Mouse (Mus musculus) right cerebral cortex, postnatal 10 days (tissue): ENCODE data around the gene Zfp618.
A peak's percentile ranks its signal among the peaks of the same experiment; 100 is the strongest.

Source experiments
- DNase-seq, 2 experiments: peaks; one replicate each; pipeline ENCODE4 v3.0.0; 2021; ENCODE audit warnings: low spot score in 2 of 2

Gene Zfp618

DNA sequence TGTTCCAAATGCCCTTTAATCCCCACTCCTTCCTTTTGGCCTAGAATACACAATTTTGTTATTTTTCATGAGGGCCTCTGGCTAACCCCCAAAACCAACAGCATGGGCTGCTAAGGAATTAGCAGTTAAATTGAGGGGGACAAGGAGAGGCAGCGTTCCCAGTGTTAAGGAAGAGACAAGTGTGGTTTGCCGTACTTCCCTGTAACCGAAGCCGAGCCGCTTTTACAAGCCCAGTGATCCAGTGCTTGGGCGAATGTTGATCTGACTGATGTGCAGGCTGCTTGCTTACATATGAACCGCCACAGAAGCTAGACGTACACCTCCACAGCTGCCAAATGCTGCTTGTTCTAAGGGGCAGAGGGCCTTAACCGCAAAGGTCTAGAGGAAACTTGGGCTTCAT is 99.5 kb downstream of the Zfp618 start:
- peak in 1 of 2 experiments; percentile 12 for DNase-seq

DNA sequence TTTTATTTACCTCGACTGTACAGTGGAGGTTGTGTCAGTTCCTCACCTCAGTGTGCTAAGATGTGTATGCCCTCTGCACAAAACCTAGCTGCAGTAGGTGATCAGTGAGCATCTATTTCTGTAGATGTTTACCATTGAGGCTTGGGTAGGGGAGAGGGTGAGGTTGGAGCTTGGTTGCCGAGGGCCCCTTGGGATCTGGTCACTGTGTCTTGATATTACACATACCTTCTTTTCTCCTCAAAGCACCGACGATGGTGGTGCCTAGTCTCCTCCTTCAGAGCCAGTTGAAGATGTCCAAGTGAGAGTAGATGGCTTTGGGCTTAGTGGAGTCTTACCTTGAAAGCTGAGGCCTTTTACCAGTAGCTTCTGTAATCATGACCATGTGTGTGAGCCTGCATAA is 101.4 kb downstream of the Zfp618 start:
- DNase-seq = peak in 1 of 2 experiments; percentile 7

DNA sequence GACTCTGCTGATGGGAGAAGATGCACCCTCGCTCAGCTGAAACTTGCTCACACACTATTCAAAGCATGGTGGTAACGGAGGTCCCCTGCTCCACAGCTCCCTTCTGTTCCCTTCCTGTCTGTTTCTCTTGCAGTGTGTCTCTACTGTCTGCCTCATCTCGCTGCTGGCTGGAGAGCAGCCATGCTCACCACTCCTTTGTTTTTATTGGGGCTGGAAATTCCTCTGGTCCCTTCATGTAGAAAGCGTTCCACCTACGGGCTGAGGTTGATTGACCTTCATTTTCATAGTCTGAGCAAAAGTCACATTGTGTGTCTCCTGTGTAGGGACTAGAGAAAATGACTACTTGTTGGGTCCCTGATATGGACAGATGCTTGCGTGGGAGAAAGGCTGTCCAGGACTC is 102.4 kb downstream of the Zfp618 start:
- DNase-seq = peak in 1 of 2 experiments; percentile 18

DNA sequence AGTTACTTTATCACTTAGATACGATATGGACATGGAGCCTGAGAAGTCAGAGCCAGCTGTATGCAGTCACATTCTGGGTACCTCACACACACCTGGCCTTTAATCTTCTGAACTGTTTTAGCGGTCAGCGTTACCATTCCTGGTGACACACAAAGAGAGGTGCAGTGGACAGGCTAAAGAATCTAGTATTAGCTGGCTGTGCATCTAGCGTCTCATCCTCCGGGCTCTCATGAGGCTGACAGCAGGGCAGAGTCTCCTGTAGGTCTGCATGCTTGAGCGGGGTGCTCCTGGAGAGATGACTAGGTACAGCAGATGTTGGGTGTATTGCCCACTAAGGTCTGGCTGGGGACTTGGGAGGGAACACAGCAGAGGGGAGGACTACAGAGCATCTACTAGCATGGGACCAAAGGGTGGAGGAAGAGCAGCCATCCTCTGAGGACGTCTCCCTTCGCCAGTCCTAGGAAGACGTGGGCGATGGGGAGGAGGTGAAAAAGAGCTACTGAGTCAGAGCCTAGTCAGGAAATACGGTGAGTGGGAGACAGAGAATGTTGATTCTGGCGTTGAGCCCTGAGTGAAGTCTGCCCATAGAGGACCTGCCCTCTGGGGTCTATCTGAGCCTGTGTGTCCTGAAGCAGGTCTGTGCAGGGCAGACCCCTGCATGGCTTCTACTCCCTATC is 103.3 kb downstream of the Zfp618 start:
- DNase-seq = peak in 1 of 2 experiments; percentile 10

DNA sequence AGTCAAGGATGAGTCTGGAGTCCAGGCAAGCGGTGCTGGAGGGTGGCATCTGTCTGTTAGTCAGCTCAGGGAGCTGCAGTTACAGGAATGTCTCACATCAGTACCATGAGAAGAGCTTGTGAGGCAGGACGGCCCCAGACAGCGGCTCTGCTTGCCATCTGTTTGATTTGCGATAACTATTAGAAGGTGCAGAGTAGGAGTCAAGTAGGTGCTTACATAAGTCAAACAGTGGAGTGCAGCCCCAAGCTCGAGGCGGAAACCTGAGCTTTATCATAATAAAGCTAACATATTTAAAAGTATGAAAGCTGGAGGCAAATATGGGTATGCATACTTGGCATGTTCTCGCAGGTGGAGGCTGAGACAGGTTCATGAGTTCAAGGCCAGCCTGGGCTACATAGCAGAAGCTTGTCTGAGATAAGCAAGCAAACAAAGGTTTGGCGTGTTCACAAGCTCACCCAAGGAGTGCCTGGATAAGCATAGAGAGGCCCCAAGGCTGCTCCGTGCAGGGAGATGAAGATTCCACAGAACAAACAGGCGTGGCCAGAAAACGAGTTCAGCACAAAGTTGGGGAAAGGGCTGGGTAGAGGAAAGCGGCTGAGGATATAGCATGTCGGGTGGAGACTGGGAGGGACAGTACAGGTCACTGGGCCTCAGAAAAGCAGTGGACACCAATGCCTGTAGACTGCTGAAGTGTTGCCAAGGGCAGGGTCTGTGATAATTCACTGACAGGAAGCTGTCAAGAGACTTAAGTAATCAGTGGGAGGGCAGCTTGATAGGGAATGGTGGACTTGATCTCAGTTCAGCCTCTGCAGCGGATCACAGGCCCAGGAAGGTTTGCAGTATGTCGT is 106.3 kb downstream of the Zfp618 start:
- no peak for DNase-seq

DNA sequence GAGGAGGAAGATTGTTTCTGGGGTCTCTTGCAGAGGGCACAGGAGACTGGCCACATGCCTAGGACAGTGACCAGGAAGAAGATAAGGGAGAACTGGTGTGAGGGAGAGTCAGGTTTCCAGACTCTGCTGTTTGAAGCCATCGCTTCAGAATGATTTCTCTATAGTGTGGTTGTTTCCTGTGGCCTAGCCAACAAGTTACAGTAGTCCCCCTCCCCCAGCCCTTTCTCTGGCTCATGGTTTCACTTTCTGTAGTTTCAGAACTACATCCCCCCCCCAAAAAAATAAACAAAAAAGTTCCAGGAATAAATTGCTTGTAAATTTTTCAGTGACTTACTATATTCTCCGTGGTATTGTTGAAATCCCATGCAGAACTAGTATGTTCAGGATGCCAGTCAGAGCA is 107.8 kb downstream of the Zfp618 start:
- no peak for DNase-seq

DNA sequence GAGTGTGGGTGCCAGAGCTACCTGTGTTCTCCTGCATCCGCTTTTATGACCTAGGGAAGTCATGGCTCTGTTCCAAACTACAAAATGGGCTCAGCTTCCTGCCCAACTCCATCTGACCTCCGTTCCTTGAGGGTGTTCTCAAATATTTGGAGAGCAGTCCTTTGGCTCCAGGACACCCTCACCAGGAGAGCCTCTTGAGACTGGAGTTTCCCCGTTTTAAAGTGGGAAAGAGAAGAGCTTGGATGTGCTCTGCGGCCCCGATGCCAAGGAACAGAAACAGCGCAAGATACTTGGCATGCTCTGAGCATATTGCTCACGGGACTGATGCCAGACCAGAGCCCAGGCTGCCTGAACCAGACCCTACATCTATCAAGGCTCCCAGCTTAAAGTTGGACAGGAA is 113.8 kb downstream of the Zfp618 start:
- DNase-seq = peak; percentile 51 to 52

DNA sequence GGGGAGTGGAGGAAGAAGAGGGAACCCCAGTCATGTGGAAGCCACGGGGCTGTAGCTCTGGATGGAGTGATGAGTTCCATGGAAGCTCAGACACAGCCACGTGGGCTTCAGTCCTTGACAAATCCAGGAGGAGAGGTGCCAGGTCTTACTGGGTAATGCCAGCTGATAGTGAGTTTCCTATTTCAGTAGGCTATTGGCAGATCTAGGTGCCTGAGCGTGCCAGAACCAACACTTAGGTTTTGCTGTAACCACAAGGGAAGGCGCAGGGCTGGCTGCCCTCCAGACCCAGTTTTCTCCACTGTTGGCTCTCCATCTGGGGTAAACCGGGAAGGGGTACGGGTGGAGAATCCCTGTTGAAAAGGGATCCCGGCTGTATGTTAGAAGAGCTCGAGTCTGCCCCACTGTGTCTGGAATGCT is 119.1 kb downstream of the Zfp618 start:
- DNase-seq = peak; percentile 85 to 88

DNA sequence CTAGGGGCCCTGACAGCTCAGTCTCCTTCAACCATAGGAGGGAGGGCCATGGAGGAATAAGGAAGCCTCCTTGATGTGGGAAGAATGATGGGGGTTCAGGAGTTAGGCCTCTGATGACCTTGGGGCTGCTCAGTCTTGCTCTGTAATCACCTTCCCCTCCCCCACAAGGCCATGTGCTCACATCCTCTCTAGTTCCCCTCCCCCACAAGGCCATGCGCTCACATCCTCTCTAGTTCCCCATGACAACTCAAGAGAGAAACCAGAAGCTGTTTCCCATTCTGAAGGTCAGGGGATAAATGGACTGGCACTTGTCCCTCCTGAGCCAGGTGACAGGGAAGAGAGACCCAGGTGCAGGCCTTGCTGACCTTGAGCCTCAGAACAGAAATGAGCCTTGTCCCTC is 124.1 kb downstream of the Zfp618 start:
- no peak for DNase-seq

DNA sequence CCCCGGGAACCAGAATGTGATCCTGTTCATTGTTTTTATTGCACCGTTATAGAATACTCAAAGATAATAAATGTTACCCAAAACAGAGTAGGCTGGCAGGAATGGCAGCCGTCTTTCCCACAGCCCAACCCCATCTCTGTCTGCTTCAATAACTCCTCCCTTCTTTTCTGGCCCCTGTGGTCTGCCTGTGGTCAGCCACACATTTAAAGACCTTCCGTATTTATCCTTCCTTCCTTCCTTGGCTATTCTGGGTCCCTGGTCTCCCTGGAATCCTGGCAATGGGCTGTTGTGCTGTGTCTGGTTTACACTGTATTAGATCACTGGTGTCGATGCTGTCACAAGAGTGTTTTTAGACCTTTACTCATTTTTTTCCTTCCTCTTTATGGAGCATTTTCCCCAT is 125.8 kb downstream of the Zfp618 start:
- no peak for DNase-seq

DNA sequence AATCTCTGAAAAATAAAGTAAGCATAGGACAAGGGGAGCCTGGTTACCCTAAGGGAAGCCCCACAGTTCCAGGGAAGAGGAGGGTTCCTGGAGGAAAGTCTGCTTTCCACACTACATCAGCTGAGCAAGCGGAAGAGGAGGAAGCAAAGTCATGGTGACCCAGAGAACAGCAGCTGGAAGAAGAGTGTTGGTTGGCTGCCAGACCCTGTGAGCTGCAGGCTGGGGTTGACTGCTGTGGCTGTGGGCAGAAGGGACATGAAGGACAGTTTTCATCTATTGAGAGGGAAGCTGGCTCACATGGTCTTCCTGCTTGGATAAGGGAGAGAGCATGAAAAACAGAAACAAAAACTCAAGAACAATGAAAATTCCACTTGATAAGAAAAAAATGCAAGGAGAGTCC is 132.2 kb downstream of the Zfp618 start:
- no peak for DNase-seq

DNA sequence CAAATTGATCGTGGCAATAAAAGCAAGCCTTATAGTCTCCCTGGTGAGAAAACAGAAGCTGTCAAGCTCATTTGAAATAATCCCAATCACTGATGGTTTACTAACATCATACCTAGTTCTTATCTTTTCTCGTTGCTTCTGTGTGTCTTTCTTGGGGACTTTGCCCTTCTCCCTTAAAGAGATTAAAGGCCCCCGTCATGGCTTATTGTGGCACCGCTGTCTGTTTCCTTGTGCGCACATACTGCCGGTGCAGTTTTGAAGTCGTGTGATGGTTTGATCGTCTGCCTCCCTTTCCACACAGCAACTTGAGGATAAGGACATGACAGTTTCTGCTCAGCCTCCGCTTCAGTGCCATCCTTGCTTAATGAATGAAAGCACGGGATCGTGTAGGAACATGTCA is 135.1 kb downstream of the Zfp618 start:
- DNase-seq = no peak

DNA sequence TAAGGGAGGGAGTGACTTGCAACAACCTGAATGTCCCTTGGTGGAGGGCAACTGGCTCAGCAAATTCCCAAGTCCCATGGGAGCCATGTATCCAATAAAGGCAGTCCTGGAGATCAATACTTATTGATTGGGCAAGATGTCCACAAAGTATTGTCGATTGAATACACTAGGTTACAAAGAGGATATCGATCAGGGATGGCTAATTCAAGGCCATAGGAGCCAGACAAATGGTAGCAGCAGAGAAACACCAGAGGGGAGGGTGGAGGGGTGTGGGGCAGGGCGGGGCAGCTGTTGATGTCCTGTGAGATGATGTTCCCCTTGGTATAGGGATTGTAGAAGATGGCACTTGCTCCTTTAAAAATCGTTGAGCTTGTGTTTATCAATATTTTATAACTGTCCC is 136.7 kb downstream of the Zfp618 start:
- DNase-seq = no peak

DNA sequence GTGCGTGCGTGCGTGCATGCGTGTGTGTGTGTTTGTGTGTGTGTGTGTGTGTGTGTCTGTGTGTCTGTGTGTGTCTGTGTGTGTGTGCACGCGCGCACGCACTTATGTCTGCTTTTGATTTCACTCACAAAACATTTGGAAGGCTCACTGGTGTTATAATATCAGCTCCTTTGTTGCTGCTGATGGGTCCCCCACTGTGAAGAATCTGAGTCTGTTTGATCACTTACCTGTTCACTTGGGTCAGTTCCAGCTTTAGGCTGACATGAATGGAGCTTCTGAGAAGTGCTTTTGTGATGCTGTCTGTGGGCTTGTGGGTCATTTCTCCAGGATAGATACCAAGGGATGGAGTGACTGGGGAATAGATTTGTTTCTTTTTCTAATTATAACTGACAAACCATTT is 140.3 kb downstream of the Zfp618 start:
- DNase-seq = no peak

DNA sequence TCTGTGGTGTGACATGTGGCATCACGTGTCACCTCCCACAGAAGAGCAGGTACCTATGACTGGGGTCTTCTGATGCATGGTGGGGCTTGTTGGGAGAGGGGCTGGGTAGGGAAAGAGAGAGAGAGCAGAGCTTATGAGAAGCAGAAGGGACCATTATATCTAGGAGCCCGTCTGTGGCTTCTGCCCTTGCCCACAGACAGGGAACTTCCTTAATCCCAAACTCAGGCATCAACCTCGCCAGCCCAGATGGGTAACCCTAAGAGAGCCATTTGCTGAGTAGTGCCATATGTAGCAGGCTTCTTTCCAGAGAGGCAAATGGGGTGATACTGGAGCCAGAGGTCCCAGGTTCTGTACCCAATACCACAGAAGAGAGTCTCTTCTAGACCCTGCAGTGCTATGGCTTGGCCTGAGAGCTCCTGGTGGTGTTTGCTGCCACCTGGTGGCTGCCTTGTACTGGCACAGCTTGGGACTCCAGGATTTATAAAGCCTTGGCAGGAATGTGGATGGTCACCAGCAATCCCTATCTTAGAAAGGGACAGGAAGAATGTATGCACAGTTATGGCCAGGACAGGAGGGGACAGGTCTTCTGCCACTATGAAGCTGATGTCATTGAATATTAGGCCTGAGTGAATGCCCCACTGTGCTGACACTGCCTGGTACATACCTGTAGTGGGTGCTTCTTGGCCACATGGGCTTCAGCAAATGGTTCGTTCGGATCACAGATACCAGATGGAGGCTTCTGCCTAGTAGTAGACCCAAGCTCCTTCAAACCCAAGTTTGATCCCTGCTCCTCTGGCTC is 153.5 kb downstream of the Zfp618 start:
- peak; percentile 83 to 89 for DNase-seq

DNA sequence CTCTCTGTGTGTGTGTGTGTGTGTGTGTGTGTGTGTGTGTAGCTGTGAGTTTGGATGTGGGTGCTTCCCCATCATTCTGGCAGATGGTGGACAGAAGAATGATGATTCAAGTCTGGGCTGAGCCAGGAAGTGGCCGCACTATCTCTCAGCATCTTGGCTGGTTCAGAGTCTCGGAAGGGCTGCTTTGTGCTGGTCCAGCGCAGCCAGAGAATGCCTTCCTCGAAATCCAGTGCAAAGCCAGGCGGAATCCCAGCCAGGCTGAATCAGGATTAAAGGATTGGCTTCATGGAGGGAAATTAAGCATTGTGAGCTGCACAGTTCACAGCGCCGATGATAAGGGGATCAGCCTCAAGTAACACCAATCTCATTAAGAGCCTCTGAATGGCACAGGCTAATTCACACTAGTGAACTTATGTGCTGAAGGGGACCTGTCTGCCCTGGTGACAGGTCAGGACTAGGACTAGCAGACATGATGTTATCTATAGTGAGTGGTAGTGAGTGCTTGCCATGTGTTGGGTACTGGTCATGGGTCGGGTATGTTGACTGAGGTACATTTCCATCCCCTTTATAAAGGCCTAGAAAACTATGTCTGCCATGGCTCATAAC is 159.6 kb downstream of the Zfp618 start:
- peak; percentile 40 to 49 for DNase-seq

DNA sequence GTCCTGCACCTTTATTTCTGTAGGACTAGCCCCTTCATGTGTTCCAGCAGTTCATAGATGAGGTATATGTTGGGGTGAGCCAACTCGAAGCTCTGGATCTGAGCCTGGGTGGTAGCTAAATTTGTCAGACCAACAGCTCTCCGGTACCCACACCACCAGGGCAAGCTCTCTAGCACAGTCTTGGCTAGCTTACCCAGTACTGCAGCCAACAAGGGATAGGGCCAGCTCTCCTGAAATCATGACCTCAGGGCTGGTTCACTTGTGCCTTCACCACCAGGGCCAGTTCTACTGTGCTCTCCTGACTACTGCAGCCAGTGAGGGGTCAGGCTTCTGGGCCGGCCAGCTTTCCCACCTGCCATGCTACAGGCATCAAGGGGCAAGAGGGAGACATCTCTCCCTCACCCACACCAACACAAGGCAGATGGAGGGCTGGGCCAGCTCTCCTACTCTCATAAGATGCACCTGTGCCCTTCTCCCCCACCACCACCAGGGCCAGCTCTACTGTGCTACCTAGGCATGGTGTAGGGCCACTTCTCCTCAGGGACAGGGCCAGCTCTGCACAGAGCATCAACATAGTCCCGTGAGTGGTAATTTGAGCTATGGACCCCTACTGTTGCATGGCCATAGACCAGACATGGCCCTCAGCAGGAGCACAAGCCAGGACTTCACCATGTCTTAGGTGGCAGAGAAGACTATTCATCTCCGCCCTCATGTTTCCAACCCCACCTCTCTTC is 164.7 kb downstream of the Zfp618 start:
- DNase-seq = no peak

DNA sequence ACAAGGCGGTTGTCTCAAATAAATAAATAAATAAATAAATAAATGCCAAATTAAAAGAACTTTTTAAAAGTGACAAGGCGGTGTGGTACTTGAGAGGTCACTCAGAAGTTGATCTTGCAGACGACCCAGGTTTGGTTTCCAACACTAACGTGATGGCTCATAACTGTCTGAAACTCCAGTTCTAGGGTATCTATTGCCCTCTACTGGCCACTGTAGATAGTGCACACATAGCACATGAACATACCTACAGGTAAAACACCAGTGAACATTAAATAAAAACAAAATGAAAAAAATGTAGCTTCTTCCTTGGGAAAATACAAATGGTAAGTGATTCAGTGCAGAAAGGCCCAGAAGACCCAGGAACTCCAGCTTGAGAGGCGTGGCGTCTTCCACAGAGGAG is 181.9 kb downstream of the Zfp618 start:
- no peak for DNase-seq

DNA sequence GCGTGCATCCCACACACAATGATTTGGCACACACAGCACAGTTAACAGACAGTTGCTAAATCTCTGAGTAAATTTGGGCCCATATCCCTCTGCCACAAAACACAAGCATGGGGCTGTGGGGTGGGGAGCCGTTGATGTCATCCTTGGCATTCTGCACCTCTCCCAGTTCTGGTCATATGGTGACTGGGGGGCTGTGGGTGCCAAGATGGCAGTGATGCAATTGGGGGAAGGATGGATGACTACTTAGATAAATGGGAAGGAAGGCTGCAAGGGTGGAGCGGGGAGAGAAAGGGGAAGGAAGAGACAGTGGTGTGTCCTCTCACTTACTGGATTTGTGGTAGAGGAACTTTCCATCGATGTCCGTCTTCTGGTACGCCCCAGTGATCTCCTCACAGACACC is 185.8 kb downstream of the Zfp618 start:
- no peak for DNase-seq

DNA sequence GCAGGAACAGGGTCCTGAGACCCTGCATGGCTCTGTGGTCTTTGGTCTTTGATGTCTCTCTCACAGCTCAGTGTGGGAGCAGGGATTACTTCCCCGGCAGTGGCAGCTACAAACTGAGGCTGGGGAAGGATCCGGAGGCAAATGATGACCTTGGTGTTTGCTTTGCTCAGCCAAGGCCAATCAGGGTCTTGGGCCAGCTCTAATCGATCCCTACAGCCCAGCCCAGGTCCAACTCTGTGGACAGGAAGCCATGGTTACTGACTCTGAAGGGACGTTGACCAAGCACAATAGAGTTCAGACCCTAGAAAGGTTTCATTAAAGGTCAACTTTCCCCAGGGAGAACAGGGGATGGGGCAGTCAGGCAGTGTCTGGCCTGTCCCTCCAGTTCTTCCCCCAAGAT is 188.7 kb downstream of the Zfp618 start:
- no peak for DNase-seq

DNA sequence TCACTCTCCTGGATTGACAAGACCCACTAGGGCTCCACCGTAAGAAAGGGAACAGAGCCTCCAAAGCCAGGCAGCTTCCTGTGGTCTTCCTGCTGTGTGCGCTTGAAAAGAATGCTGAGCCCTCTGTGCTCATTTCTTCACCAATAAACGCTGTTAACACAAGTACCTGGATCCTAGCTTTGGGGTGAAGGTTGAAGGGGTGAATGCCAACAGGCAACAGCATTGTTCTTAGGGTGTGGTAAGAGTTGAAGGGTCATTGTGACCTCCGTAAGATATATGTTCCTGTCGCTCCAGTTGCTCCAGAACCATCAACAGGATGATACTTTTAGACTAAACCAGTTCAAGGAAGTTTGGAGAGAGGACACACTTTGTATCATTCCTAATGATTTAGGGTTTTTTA is 189.3 kb downstream of the Zfp618 start, which contains the start of gene Ambp:
Ambp (minus strand) TSS at position 101 of the 400 bp plus-strand sequence.
- no peak for DNase-seq
